Mouse (Mus musculus) cerebellum, adult 8-10 months (tissue): Measurements from ENCODE around the gene Svs3a.
"Not testable (repeated sequence)": the region's sequence is repeated elsewhere in the genome, so short reads cannot be mapped to it uniquely, and the experiment has no call there.

ENCODE experiments used
- DNase-seq: peaks from one replicate; pipeline ENCODE4 v3.0.0; 2022

Gene Svs3a

GRCm38 (mm10) chr2:164288968-164289367, at the start of gene Svs3a:
Gene Svs3a, plus strand, starts transcription at chr2:164289268.
- DNase-seq: not testable (repeated sequence)

- not testable (repeated sequence) for DNase-seq
Observed at GRCm38 (mm10) chr2:164256540-164256939, 32.5 kb upstream of the Svs3a start, which contains the start of gene Svs3b. Gene Svs3b, minus strand, starts transcription at chr2:164256640.

- no peak for DNase-seq
Observed at GRCm38 (mm10) chr2:164278359-164278758, 10.7 kb upstream of the Svs3a start, which contains the start of gene Svs4. Gene Svs4, minus strand, starts transcription at chr2:164278459.

GRCm38 (mm10) chr2:164312599-164312998, 23.5 kb downstream of the Svs3a start:
- DNase-seq: no peak

GRCm38 (mm10) chr2:164315460-164315859, 26.4 kb downstream of the Svs3a start:
- DNase-seq: not testable (repeated sequence)

GRCm38 (mm10) chr2:164316451-164316850, 27.4 kb downstream of the Svs3a start, which contains the start of gene Svs6:
Gene Svs6, plus strand, starts transcription at chr2:164316751.
- DNase-seq: not testable (repeated sequence)

- DNase-seq: no peak
Observed at GRCm38 (mm10) chr2:164320983-164321382, 31.9 kb downstream of the Svs3a start.

GRCm38 (mm10) chr2:164332440-164332839, 43.4 kb downstream of the Svs3a start, which contains the start of gene Svs5:
Gene Svs5, plus strand, starts transcription at chr2:164332740.
- DNase-seq: not testable (repeated sequence)
